Mouse (Mus musculus): ENCODE measurements around the gene Gm21887. TPM values are rescaled to one million over a fixed set of nuclear protein-coding genes. Genes with fewer than 3 reads are reported as not detected.
"Not testable (repeated sequence)": the region's sequence is repeated elsewhere in the genome, so short reads cannot be mapped to it uniquely, and the experiment has no call there.

Gm21887 gene
- 1,607 and 1,995 TPM in 2 replicates for polyA plus RNA-seq (2012; rRNA removed)

DNA sequence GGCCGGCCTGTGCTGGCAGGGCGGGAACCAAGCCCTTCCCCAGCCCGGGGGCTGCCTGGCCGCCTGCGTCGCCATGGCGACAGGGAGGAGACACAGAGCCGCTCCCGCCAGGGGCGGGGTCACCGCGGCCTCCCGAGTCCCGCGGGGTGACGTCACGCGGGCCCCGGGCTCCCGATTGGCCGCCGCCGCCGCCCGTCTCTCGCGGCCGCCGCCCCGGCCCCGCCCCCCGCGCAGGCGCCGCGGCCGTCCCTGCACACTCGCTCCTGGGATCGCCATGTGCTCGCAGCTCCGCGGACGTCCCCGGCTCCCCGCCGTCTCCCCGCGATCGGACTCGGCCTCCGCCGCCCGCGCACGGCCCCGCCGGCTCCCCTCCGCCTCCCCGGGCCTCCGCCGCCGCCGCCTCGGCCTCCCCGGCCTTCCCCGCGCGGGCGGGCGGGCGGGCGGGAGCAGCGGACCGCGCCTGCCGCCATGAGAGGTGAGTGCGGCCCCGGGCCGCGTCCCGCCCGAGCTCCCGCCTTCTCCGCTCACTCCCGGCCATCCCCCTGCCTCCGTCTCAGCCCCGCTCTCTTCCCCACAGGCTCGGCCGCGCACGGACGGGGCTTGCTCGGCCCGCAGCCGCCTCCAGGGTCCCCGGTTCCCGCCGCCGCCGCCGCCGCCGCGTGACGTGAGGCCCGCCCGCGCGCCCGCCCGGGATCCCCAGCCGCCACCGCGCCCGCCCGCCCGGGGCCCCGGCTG, at the start of gene Gm21887:
TSS of gene Gm21887 (plus strand) at position 644 of the 735 bp plus-strand sequence.
- peak within 1 kb of the TSS; percentile 63 for H3K4me3 ChIP-seq (ENCODE audit: control insufficient read depth, insufficient read depth, low read length)
- WGBS, result 92% methylated on average over 118 of the region's 118 CpGs
- not testable (repeated sequence) for H3K27ac ChIP-seq (ENCODE audit: control insufficient read depth, insufficient read depth, low read length); H3K27me3 ChIP-seq (ENCODE audit: control insufficient read depth, insufficient read depth, low read length); H3K36me3 ChIP-seq (ENCODE audit: control insufficient read depth, insufficient read depth, low read length); H3K4me1 ChIP-seq (replicated peaks; ENCODE audit: control insufficient read depth, insufficient read depth, low read length)
- DNase-seq, result peak; percentile 98

- Histone ChIP-seq H3K27me3 (ENCODE audit: control insufficient read depth, insufficient read depth, low read length) (no peaks in the 10 kb centered on the region), H3K4me3 (ENCODE audit: control insufficient read depth, insufficient read depth, low read length) (no peak overlapping the region), H3K4me1 (replicated peaks; ENCODE audit: control insufficient read depth, insufficient read depth, low read length) (no peaks in the 10 kb centered on the region), H3K36me3 (ENCODE audit: control insufficient read depth, insufficient read depth, low read length) (no peaks in the 10 kb centered on the region), H3K27ac (ENCODE audit: control insufficient read depth, insufficient read depth, low read length) (no peak overlapping the region)
- WGBS, result 88% methylated on average over 1 of the region's 1 CpGs
- DNase-seq, result no peak
- TF ChIP-seq CTCF (IDR thresholded peaks at IDR 0.05; ENCODE audit: borderline replicate concordance, control insufficient read depth, extremely low read depth, insufficient read depth, low read length, poor library complexity) (no peak), POLR2A (IDR thresholded peaks at IDR 0.05; ENCODE audit: control insufficient read depth, extremely low read depth, insufficient read depth, low read length, poor library complexity) (no peak)
Observed at GRCm38 (mm10) chrX:169969337-169969736, 40.1 kb upstream of the Gm21887 start.

DNA sequence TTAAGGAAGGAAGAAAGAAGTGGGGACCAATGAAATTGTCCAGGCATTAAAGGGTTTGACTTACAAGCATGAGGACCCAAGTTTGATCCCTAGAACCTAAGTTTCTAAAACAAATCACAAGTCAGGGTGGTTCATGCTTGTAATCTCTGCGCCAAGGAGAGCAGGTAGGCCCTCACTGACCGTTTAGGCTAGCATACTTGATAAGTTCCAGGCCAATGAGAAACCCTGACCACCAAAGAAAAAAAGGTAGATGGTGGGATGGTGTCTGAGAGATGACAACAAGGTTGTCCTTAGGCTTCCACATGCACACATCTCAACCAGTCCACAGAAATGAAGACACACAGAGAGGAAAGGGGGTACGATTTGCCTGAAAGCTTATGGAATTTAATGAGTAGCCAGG, 39.7 kb upstream of the Gm21887 start:
- H3K27ac ChIP-seq (ENCODE audit: control insufficient read depth, insufficient read depth, low read length); H3K36me3 ChIP-seq (ENCODE audit: control insufficient read depth, insufficient read depth, low read length); DNase-seq; H3K27me3 ChIP-seq (ENCODE audit: control insufficient read depth, insufficient read depth, low read length); H3K4me3 ChIP-seq (ENCODE audit: control insufficient read depth, insufficient read depth, low read length); H3K4me1 ChIP-seq (replicated peaks; ENCODE audit: control insufficient read depth, insufficient read depth, low read length): not testable (repeated sequence)
- 90% methylated on average over 3 of the region's 3 CpGs for WGBS

GRCm38 (mm10) chrX:169970546-169970945, 38.9 kb upstream of the Gm21887 start:
- H3K27me3 ChIP-seq (ENCODE audit: control insufficient read depth, insufficient read depth, low read length); DNase-seq; H3K4me1 ChIP-seq (replicated peaks; ENCODE audit: control insufficient read depth, insufficient read depth, low read length); H3K4me3 ChIP-seq (ENCODE audit: control insufficient read depth, insufficient read depth, low read length); H3K27ac ChIP-seq (ENCODE audit: control insufficient read depth, insufficient read depth, low read length); H3K36me3 ChIP-seq (ENCODE audit: control insufficient read depth, insufficient read depth, low read length): not testable (repeated sequence)
- 93% methylated on average over 7 of the region's 7 CpGs for WGBS

GRCm38 (mm10) chrX:169971562-169971961, 37.9 kb upstream of the Gm21887 start:
- H3K4me1 ChIP-seq (replicated peaks; ENCODE audit: control insufficient read depth, insufficient read depth, low read length); H3K27ac ChIP-seq (ENCODE audit: control insufficient read depth, insufficient read depth, low read length); H3K4me3 ChIP-seq (ENCODE audit: control insufficient read depth, insufficient read depth, low read length); DNase-seq; H3K36me3 ChIP-seq (ENCODE audit: control insufficient read depth, insufficient read depth, low read length); H3K27me3 ChIP-seq (ENCODE audit: control insufficient read depth, insufficient read depth, low read length): not testable (repeated sequence)
- 89% methylated on average over 6 of the region's 6 CpGs for WGBS

- H3K4me3 ChIP-seq (ENCODE audit: control insufficient read depth, insufficient read depth, low read length); H3K4me1 ChIP-seq (replicated peaks; ENCODE audit: control insufficient read depth, insufficient read depth, low read length); H3K27ac ChIP-seq (ENCODE audit: control insufficient read depth, insufficient read depth, low read length); H3K27me3 ChIP-seq (ENCODE audit: control insufficient read depth, insufficient read depth, low read length); H3K36me3 ChIP-seq (ENCODE audit: control insufficient read depth, insufficient read depth, low read length): not testable (repeated sequence)
- WGBS, result 86% methylated on average over 2 of the region's 2 CpGs
- DNase-seq, result peak; percentile 1
Observed at GRCm38 (mm10) chrX:169972131-169972530, 37.3 kb upstream of the Gm21887 start.

- peak; percentile 17 for DNase-seq
- not testable (repeated sequence) for H3K4me3 ChIP-seq (ENCODE audit: control insufficient read depth, insufficient read depth, low read length); H3K4me1 ChIP-seq (replicated peaks; ENCODE audit: control insufficient read depth, insufficient read depth, low read length); H3K27me3 ChIP-seq (ENCODE audit: control insufficient read depth, insufficient read depth, low read length); H3K36me3 ChIP-seq (ENCODE audit: control insufficient read depth, insufficient read depth, low read length); H3K27ac ChIP-seq (ENCODE audit: control insufficient read depth, insufficient read depth, low read length)
- 71% methylated on average over 6 of the region's 6 CpGs for WGBS
Observed at GRCm38 (mm10) chrX:169972791-169973494, 36.5 kb upstream of the Gm21887 start.

- WGBS, result 63% methylated on average over 3 of the region's 3 CpGs
- H3K4me3 ChIP-seq (ENCODE audit: control insufficient read depth, insufficient read depth, low read length); H3K36me3 ChIP-seq (ENCODE audit: control insufficient read depth, insufficient read depth, low read length); H3K4me1 ChIP-seq (replicated peaks; ENCODE audit: control insufficient read depth, insufficient read depth, low read length); H3K27me3 ChIP-seq (ENCODE audit: control insufficient read depth, insufficient read depth, low read length); H3K27ac ChIP-seq (ENCODE audit: control insufficient read depth, insufficient read depth, low read length): not testable (repeated sequence)
- DNase-seq, result peak; percentile 5
Observed at GRCm38 (mm10) chrX:169973806-169974205, 35.7 kb upstream of the Gm21887 start.

DNA sequence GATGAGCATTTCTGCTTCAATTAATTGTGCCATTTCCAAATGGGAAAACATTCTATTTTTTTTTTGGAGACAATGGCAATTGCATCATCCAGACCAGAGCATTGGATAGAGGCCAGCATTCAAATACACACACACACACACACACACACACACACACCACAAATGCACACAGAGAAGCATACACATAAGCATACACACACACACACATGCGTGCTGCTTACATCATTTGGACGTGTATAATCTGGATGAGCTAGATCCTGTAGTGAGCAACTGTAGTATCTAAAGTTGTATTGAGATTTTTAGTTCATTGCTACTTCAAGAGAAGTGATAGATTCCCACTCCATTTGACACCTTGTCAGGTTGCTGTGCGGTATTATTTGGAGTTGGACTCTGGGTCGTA, 35.0 kb upstream of the Gm21887 start:
- WGBS, result 71% methylated on average over 4 of the region's 4 CpGs
- H3K36me3 ChIP-seq (ENCODE audit: control insufficient read depth, insufficient read depth, low read length); H3K27me3 ChIP-seq (ENCODE audit: control insufficient read depth, insufficient read depth, low read length); H3K27ac ChIP-seq (ENCODE audit: control insufficient read depth, insufficient read depth, low read length); H3K4me3 ChIP-seq (ENCODE audit: control insufficient read depth, insufficient read depth, low read length); H3K4me1 ChIP-seq (replicated peaks; ENCODE audit: control insufficient read depth, insufficient read depth, low read length): not testable (repeated sequence)
- peak; percentile 2 for DNase-seq

DNA sequence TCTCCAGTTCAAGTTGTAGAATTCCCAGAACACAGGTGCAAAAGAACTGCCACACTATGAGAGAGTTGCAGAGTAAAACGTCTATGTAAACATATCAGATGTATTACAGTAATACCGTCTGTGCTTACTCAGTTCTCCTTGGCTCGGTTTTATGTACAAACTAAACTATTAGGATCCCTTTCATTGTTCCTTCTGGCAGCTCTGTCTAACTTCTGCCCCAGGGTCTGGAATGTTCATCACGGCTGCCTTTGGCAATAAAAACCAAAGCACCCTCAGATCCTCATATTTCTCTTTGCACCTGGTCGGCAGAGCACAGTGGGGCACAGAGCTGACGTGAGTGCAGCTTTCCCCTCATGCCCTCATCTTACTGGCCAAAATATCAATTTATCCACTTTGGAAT, 34.5 kb upstream of the Gm21887 start:
- not testable (repeated sequence) for H3K27me3 ChIP-seq (ENCODE audit: control insufficient read depth, insufficient read depth, low read length); H3K36me3 ChIP-seq (ENCODE audit: control insufficient read depth, insufficient read depth, low read length); H3K27ac ChIP-seq (ENCODE audit: control insufficient read depth, insufficient read depth, low read length); H3K4me3 ChIP-seq (ENCODE audit: control insufficient read depth, insufficient read depth, low read length); H3K4me1 ChIP-seq (replicated peaks; ENCODE audit: control insufficient read depth, insufficient read depth, low read length)
- peak; percentile 7 for DNase-seq
- 86% methylated on average over 6 of the region's 6 CpGs for WGBS

Data from thymus, adult 2 months (tissue).